Mouse (Mus musculus) WW6 (cell line): ENCODE data around the gene Dlst.

Experiments
- DNase-seq: peaks from one replicate; pipeline ENCODE4 v3.0.0-alpha.2; 2013; ENCODE audit warnings: low read depth, low spot score

Dlst gene

GRCm38 (mm10) chr12:85181475-85182344 is 71.1 kb downstream of the Dlst start:
- DNase-seq, result no peak

GRCm38 (mm10) chr12:85182345-85182643 is 71.7 kb downstream of the Dlst start:
- DNase-seq, result no peak

- no peak for DNase-seq
Measured at GRCm38 (mm10) chr12:85182898-85183297, 72.3 kb downstream of the Dlst start.

GRCm38 (mm10) chr12:85184118-85184517 is 73.5 kb downstream of the Dlst start:
- DNase-seq, result no peak
